Mouse (Mus musculus): ENCODE results near the gene Gm19426. TPM values are rescaled to one million over a fixed set of nuclear protein-coding genes. Genes with fewer than 3 reads are reported as not detected.
A peak's percentile ranks its signal among the peaks of the same experiment; 100 is the strongest.

Gene Gm19426
- polyA plus RNA-seq, 1 experiment from 2014 or later: 6.1 TPM

MicroRNAs within 50 kb of the gene (microRNA counts, 519-probe panel; counts per million panel counts)
- microRNA mmu-miR-130a: 6,692 counts per million, percentile 99 among the panel's probes with 10 or more counts

Small RNA genes lying within 50 kb of the gene (microRNA-seq; reads per million reads assigned to microRNA genes)
- 36,490 reads per million, percentile 99 among the genes with 10 or more reads in this experiment for gene Mir130a

Other genes with a start within 250 kb of the Gm19426 start
- gene Ctnnd1, start 92.9 kb downstream of the Gm19426 start, polyA plus RNA-seq (2015; fragmentation: Nextera tagmentation; extraction: Ambion mirVana): 31.6 and 32.8 TPM in 2 replicates
- 0.25 and 0.31 TPM in 2 replicates for gene Btbd18, start 84.6 kb downstream of the Gm19426 start, polyA plus RNA-seq (2015; fragmentation: Nextera tagmentation; extraction: Ambion mirVana)
- 418 and 438 TPM in 2 replicates for gene Selenoh, start 72.9 kb downstream of the Gm19426 start, polyA plus RNA-seq (2015; fragmentation: Nextera tagmentation; extraction: Ambion mirVana)
- not detected in 2 replicates for gene Gm28635, start 65.6 kb downstream of the Gm19426 start, polyA plus RNA-seq (2015; fragmentation: Nextera tagmentation; extraction: Ambion mirVana)
- 54.6 and 56.2 TPM in 2 replicates for gene Med19, start 65.3 kb downstream of the Gm19426 start, polyA plus RNA-seq (2015; fragmentation: Nextera tagmentation; extraction: Ambion mirVana)
- gene Tmx2, start 64.5 kb downstream of the Gm19426 start, polyA plus RNA-seq (2015; fragmentation: Nextera tagmentation; extraction: Ambion mirVana): 179 and 199 TPM in 2 replicates
- 16.5 and 17.7 TPM in 2 replicates for gene Zdhhc5, start 28.5 kb downstream of the Gm19426 start, polyA plus RNA-seq (2015; fragmentation: Nextera tagmentation; extraction: Ambion mirVana)
- gene Clp1, start 16.3 kb downstream of the Gm19426 start, polyA plus RNA-seq (2015; fragmentation: Nextera tagmentation; extraction: Ambion mirVana): 35.9 and 36.1 TPM in 2 replicates
- gene Ypel4, start 9.6 kb downstream of the Gm19426 start, polyA plus RNA-seq (2015; fragmentation: Nextera tagmentation; extraction: Ambion mirVana): 18.2 and 19.5 TPM in 2 replicates
- 22.3 and 25.6 TPM in 2 replicates for gene Serping1, start 31.8 kb upstream of the Gm19426 start, polyA plus RNA-seq (2015; fragmentation: Nextera tagmentation; extraction: Ambion mirVana)
- 19.1 and 21.1 TPM in 2 replicates for gene Ube2l6, start 55.2 kb upstream of the Gm19426 start, polyA plus RNA-seq (2015; fragmentation: Nextera tagmentation; extraction: Ambion mirVana)
- gene Smtnl1, start 79.0 kb upstream of the Gm19426 start, polyA plus RNA-seq (2015; fragmentation: Nextera tagmentation; extraction: Ambion mirVana): 0.09 TPM in 1 of 2 replicates, not detected in the other
- 58.0 and 62.5 TPM in 2 replicates for gene Timm10, start 83.3 kb upstream of the Gm19426 start, polyA plus RNA-seq (2015; fragmentation: Nextera tagmentation; extraction: Ambion mirVana)
- gene Slc43a1, start 95.2 kb upstream of the Gm19426 start, polyA plus RNA-seq (2015; fragmentation: Nextera tagmentation; extraction: Ambion mirVana): 5.4 and 7.5 TPM in 2 replicates
- 3.6 and 5.6 TPM in 2 replicates for gene Rtn4rl2, start 143.1 kb upstream of the Gm19426 start, polyA plus RNA-seq (2015; fragmentation: Nextera tagmentation; extraction: Ambion mirVana)
- gene Slc43a3, start 192.9 kb upstream of the Gm19426 start, polyA plus RNA-seq (2015; fragmentation: Nextera tagmentation; extraction: Ambion mirVana): 5.9 and 6.6 TPM in 2 replicates
- 0.44 TPM in 1 of 2 replicates, not detected in the other for gene Prg2, start 236.8 kb upstream of the Gm19426 start, polyA plus RNA-seq (2015; fragmentation: Nextera tagmentation; extraction: Ambion mirVana)
- not detected in 2 replicates for gene Prg3, start 244.6 kb upstream of the Gm19426 start, polyA plus RNA-seq (2015; fragmentation: Nextera tagmentation; extraction: Ambion mirVana)

Data from forebrain, embryonic 13.5 days (tissue).